Mouse (Mus musculus) fat pad, adult 2 months (tissue): ENCODE data around the gene Rasip1.

Experiments used
- DNase-seq: peaks from one replicate; pipeline ENCODE4 v3.0.0-alpha.2; 2011; ENCODE audit warnings: low read depth, low spot score; ENCODE audit errors: extremely low read depth

The Rasip1 gene

GRCm38 (mm10) chr7:45627261-45627660 is at the start of gene Rasip1:
TSS of gene Rasip1 (plus strand) at chr7:45627488.
- no peak for DNase-seq

GRCm38 (mm10) chr7:45585923-45586322 is 41.4 kb upstream of the Rasip1 start:
- peak; percentile 73 for DNase-seq

DNA sequence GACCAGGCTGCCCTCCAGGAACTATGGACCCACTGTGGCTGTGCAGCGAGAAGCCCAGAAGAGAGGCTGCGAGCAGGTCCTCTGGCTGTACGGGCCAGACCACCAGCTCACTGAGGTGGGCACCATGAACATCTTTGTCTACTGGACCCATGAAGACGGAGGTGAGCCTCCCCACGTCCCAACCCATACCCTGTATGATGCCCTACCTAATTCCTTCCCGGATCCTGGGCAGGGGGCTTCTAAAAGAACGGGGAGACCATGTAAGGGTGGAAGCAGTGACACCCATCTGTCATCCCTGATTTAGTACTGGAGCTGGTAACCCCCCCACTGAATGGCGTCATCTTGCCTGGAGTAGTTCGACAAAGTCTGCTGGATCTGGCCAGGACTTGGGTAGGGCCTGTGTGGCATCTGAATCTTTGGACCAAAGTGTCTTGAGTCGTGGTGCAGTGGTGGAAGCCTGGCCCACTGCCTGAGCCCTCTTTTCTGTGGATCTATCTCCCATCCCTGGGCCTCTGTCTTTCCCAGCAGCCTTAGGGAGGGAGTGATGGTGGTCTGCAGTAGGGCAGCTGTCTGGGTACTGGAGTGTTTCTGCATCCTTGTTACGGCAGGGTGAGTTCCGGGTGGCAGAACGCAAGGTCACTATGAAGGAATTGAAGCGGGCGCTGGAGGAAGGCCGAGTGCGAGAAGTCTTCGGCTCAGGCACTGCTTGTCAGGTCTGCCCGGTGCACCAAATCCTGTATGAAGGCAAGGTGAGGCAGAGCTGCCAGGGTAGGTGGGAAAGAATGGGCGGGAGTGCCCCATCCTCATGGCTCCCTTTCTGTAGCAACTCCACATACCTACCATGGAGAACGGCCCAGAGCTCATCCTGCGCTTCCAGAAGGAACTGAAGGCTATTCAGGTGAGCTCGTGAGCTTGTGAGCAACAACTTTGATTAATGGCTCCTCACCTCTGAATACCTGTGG is 39.4 kb upstream of the Rasip1 start:
- DNase-seq, result no peak

DNA sequence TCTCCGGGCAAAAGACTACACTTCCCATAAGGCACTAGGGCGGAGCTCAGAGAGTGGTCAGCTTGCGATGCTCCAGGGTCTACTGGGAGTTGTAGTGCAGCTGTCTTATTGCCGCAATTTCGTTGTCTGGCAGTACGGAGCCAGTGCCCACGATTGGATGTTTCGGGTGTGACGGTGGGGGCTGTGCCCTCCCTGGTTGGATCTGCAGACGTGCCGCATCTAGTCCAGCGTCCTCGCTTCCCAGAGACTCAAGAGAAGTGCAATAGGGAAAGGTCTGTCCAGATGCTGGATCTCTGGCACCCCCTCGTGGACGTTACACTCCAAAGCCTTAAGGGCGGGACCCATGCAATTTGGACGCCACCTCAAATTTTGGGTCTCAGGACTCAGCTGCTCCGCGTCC is 38.1 kb upstream of the Rasip1 start:
- DNase-seq, result peak; percentile 73

- no peak for DNase-seq
Observed at GRCm38 (mm10) chr7:45589898-45590297, 37.4 kb upstream of the Rasip1 start.

DNA sequence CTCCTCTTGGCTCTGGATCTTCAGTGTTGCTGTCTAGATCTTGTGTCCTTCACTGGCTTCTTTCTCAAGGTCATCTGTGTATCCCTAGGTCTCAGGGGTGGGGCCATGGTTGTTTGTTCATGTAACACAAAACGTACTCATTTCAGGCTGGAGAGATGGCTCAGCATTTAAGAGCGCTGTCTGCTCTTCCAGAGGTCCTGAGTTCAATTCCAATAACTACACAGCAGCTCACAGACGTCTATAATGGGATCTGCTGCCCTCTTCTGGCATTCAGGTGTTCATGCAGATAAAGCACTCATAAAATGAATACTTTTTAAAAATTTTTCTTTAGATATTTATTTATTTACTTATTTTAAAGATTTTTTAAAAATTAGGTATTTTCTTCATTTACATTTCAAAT is 36.4 kb upstream of the Rasip1 start:
- no peak for DNase-seq

DNA sequence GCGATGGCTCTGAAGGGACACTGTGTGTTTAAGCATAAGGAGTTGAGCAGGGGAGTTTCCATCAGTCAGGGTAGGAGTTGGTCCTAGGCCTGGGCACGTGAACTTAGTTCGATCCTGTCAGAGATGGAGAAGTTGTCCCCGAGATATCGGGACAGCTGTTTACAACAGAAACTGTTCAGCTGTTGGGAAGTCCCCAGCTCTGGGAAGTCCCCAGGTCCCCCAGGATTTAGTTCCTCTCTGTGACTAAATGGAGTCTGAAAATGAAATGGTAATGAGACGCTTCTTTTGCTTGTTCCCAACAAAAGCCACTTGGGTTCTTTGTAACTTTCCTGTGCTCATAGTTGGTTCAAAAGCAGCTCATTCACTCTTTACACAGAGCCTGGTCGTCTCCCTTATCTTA is 35.4 kb upstream of the Rasip1 start:
- no peak for DNase-seq

DNA sequence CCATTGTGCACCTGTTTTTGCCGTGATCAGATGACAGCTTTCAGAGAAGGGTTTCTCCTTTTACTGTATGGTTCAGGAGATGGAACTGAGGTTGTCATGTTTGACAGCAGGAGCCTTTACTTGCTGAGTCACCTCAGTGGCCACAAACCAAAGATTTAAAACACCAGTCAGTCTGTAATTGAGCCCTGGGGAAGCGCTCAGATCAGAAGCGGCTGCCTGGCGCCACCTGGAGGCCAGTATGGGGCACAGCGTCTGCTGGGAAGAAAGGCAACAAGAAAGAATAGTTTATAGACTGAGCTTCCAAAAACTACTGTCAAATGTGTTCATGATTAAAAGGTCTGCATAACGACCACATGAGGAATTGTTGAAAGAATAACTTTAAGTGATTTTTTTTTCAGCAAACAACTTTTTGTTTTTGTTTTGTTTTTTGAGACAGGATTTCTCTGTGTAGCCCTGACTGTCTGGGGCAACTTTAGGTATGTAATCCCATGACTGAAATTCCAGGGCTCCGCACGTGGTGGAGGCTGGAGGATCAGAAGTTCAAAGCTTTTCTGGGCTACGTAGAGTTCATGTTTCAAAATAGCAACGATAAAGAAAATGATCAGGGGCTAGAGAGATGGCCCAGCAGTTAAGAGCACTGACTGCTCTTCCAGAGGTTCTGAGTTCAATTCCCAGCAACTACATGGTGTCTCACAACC is 34.0 kb upstream of the Rasip1 start:
- no peak for DNase-seq

DNA sequence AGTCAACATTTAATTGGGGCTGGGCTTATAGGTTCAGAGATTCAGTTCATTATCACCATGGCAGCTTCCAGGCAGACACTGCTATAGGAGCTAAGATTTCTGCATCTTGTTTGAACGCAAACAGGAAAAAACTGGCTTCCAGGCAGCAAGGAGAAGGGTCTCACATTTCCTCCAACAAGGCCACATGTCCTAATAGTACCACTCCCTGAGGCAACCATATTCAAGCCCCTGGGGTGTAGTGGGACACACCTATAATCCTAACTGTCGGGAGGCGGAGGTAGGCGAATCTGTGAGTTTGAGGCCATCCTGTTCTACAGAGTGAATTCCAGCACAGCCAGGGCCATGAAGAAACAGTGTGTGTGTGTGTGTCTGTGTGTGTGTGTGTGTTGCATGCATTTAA is 32.1 kb upstream of the Rasip1 start:
- no peak for DNase-seq

- no peak for DNase-seq
Observed at GRCm38 (mm10) chr7:45596107-45596506, 31.2 kb upstream of the Rasip1 start.

- DNase-seq, result no peak
Observed at GRCm38 (mm10) chr7:45597013-45597412, 30.3 kb upstream of the Rasip1 start.

DNA sequence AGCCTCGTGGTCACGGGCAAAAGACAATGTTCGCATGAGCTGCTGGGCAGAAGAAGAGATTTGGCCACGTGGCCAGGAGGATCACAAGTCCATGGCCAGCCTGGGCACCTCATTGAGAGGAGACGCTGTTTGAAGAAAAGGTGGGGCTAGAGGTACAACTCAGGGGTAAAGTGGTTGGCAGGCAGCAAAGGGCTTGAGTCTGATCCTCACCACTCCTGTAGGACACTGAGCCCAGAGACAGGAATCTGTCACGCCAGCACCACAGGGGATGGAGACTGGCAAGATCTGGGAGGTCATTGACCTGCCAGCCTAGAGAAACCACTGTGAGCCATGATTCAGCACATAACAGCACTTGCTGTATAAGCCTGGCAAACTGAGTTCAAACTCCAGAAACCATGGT is 29.8 kb upstream of the Rasip1 start:
- DNase-seq, result no peak

DNA sequence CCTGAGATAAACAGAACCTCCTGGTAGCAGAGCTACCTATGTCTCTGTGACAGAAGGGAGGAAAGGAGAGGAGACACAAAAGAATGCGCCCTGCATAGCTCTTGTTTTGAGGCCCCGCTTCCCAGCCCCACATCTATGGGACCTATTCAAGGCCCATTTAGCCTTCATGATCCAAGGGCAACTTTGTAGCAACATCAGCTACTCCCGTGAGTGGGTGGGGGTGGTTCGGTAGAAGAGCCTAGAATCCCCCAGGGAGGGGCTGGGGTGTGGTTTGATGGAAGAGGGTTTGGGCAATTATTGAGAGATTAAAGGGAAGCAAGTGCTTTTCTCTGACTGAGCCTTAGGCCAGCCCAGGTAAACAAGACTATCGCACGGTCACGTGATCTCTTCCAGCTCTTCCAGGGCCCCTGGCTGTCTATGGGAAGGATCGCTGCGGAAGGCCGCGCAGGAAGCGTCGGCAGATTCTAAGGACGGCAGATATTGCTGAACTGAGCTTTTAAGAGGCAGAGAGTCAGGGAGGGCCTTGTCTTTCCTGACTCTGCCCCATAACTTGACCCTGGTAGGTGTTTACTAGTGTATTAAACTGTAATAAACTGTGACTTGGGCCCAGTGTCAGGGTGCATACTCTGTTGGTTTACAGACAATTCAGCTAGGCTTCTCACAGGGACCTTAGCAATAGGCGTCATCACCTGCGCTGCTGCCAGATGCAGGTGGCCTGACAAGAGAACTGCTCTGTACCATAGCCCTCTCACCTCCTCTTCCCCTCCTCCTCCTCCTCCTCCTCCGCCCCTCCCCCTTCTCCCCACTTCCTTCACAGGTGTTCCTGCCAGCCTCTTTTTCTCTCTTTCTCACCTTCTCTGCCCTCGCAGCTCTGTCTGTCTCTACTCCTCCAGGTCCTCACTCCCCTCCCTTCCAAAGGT is 28.1 kb upstream of the Rasip1 start:
- no peak for DNase-seq

DNA sequence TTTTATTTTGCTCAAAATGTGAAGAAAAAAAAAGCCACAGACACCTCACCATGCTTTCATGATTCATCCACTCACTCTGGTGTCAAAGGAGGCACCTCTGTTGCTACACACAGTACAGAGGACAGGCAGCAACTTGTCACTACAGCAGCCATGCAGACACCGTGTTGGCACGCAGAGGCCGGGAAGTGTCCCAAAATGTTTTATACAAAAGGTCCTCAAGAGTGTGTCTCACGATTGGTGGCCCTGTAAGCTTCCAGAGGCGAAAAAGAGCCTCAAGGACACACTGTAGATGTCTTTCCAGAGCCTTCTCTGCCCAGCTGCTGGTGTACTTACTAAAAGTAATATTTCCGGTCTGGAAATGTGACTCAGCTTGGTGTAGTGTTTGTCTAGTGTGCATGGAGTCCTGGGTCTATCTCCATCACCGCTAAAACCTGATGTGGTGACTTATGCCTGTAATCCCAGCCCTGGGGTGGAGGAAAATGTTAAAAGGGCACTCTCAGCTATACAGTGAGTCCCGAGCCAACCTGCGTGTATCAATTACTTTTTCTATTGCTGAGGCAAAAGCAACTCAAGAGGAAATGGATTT is 21.5 kb upstream of the Rasip1 start:
- no peak for DNase-seq

DNA sequence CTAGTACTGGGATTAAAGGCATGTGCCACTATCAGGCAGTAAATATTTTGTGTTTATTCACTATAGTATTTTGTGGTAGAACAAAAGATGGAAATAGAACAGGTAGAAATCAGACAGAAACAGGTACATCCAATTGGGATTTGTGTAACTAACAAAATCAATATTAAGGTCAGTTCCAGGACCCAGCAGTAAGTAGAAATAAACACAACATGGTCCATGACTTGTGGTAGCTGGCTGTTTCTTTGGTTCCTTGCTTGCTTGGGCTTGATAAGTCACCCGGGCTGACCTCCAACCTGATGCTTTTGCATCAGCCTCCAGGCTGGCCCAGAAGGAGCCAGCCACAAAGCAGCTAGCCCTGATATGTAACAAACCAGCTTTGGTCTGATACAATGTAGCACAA is 17.8 kb upstream of the Rasip1 start:
- DNase-seq, result no peak

GRCm38 (mm10) chr7:45616277-45616676 is 11.0 kb upstream of the Rasip1 start:
- DNase-seq, result no peak

GRCm38 (mm10) chr7:45617042-45617695 is 10.1 kb upstream of the Rasip1 start, which contains the start of gene Fut1:
TSS of gene Fut1 (plus strand) at chr7:45617289.
- DNase-seq, result peak; percentile 58

DNA sequence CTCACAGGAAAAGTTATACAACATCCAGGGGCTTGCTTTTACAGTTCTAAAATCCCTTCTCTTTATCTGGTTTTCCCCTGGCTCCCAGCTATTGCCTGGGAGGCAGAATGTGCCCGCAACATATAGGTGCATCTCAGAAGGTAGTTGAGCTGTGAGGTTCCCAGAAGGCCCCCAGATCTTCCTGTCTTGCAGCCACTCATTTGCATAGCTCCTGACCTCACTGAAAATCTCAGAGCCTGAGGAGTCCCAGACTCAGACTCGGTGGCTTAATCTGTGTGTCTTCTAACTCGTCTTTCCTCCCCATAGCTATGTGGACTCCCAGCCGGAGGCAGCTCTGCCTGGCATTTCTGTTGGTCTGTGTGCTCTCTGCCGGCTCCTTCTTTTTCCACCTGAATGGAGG is 9.0 kb upstream of the Rasip1 start:
- DNase-seq, result no peak

DNA sequence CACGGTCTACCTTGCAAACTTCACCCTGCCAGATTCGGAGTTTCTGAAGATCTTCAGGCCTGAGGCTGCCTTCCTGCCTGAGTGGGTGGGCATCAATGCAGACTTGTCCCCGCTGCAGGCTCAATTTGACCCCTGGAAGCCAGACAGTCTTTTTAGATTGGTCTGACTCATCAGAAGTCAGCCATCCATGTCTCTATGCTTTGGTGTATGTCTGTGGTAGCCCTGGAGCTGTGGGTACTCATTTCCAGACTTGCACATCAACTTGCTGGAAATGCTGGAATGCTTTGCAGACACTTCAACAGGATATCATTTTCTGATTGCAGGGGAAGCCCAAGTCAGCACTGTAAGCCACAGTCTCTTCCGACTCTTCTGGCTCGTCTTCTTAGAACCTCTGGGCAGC is 7.7 kb upstream of the Rasip1 start:
- no peak for DNase-seq

GRCm38 (mm10) chr7:45621443-45621842 is 5.8 kb upstream of the Rasip1 start, which contains the start of gene Izumo1:
TSS of gene Izumo1 (plus strand) at chr7:45621811.
- DNase-seq, result no peak
